Mouse (Mus musculus) ES-E14 (cell line): Measurements from ENCODE around the gene Abcc6.

Experiments
- MAFK ChIP-seq: IDR thresholded peaks from 2 replicates; pipeline ENCODE4 v1.6.1; 2014; ENCODE audit warnings: mild to moderate bottlenecking, low read depth, low read length, inconsistent platforms; ENCODE audit not compliant: insufficient read depth
- ZC3H11A ChIP-seq: IDR thresholded peaks from 2 replicates; pipeline ENCODE4 v1.6.1; 2012; ENCODE audit warnings: low read depth, mild to moderate bottlenecking, inconsistent platforms, low read length, borderline replicate concordance
- ZNF384 ChIP-seq: IDR thresholded peaks from 2 replicates; pipeline ENCODE4 v1.6.1; 2012; ENCODE audit warnings: low read depth, low read length, inconsistent platforms

- TF ChIP-seq ZNF384 (no peak), MAFK (no peak), ZC3H11A (no peak)
Observed at GRCm38 (mm10) chr7:46000577-46000976, 29.5 kb downstream of the Abcc6 start.
